Mouse (Mus musculus): ENCODE measurements at regions not wholly inside any gene's neighbourhood (a gene's known extent, or its start where the extent isn't known, plus 50 kb on each side); places are given as distances from the start of the nearest gene placed in this dataset.

GRCm38 (mm10) chr5:111789904-111790303 lies 56.2 kb downstream of the Gm26897 start:
- no peak for DNase-seq (ENCODE audit: low read depth, low spot score)

DNA sequence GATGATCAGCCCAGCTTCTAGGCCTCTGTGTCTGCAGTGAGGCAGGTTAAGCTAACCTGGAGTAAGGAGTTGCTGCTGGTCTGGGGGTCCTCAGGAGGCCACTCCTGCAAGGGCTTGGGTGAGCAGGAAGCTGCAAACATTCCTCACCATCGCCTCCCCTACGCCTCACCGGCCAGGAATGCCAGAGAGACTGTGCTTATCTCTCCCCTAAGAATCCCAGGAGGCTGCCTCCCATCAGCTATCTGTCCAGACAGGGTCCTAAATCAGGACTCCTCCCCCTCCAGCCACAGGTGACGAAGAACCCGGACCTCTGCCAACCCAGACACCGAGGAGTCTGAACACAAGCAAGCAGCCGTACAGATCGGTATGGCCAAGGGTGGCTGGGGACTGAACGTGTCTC lies 56.8 kb downstream of the Gm26897 start:
- DNase-seq (ENCODE audit: low read depth, low spot score): no peak

- no peak for DNase-seq (ENCODE audit: low read depth, low spot score)
These were observed 57.4 kb downstream of the Gm26897 start for GRCm38 (mm10) chr5:111791089-111791561.

- DNase-seq (ENCODE audit: low read depth, low spot score): no peak
These were observed 59.0 kb downstream of the Gm26897 start for GRCm38 (mm10) chr5:111792746-111793145.

DNA sequence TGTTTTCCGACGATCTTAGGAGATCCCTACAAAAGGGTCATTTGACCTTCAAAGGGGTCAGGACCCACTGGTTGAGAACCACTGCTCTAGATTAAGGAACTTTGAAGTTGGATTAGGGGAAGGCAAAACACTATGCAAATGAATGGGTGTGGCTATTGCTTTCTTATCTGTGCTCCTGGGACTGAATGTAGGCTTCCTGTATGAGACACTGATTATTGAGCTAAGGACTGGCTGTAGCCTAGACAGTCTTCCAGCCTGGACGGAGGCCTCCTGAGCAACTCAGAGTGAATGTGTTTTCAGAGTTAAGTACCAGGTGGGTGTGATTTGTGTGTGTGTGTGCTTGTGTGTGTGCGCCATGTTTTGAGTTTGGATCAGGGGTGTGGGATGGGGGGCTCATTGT lies 59.5 kb downstream of the Gm26897 start:
- DNase-seq (ENCODE audit: low read depth, low spot score): no peak

DNA sequence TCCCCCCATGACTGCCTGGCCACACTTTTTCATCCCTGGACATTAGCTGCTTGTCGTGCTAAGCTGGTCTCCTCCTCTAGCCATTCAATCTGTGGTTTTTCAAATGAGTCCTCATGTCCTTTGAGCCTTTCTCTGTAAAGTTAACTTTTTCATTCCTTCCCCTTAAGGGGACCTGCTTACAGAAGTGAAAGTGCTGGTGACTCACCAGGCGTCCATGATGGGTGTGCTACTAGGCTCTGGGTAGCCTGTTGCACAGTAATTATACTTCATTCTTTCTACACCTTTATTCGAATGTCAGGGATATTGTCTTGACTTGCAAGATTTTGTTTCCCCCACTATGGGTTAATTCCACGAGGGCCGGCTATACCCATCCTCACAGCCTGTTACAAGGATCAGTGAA lies 63.2 kb downstream of the Gm26897 start:
- DNase-seq (ENCODE audit: low read depth, low spot score): no peak

DNA sequence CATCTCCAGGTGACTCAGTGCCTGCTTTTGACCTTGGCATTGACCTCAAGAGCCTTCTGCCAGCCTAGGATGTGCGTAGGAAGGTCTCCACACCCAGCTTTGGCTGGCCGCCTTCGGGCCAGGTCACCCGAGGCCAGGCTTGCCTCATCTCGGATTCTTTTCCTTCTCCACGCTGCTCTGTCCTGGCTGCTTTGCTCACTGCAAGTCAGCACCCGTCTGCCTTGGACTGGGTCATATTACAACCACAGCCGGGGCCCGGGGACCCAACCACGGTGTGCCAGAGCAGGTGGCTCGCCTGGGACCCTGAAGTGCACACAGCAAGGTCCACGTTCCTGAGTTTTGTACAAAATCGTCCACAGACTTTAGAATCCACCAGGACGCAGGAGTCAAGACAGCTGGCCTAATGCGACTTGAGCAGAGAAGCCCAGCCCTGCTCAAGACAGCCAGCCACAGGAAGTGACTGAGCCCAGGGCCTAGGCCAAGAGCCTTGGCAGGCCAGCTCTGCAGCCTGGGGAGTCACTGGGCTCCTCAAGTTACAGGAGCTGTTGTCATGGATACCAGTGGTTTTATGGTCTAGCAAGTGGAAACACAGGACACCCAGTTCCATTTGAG lies 66.1 kb downstream of the Gm26897 start:
- DNase-seq (ENCODE audit: low read depth, low spot score): peak; percentile 90

- no peak for DNase-seq (ENCODE audit: low read depth, low spot score)
These were observed 66.8 kb downstream of the Gm26897 start for GRCm38 (mm10) chr5:111800511-111800910.

DNA sequence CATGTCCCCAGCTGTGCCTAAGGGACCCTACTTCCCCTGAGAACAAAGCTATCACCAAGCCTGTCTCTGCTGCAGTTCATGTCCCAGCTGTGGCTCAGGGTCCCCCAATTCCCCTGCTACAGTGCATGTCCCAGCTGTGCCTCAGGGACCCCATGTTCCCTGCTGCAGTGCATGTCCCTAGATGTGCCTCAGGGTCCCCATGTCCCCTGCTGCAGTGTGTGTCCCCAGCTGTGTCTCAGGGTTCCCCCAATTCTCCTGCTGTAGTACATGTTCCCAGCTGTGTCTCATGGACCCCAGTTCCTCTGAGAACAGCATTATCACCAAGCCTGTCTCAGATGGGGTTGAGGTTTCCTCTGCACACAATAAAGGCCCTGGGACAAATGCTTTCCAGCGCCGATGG lies 67.3 kb downstream of the Gm26897 start:
- DNase-seq (ENCODE audit: low read depth, low spot score): no peak

DNA sequence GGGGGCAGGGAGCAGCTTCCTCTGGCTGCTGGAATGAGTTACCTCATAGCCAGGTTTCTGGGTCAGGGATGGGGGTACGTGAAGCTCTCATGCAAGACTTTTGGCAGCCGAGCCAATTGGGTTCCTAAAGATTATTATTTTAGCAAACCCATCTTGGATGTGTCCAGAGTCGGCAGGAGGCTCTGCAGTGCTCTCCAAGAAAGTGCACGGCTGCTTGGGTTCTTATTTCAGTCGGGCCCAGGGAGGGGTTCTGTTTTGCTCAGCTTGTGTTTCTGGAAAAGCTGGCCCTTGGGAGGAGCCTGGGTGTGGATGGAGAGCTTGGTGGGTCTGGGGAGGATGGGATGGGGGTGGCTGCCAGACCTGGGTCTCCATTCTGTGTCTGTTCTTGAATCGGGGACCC lies 70.8 kb downstream of the Gm26897 start:
- no peak for DNase-seq (ENCODE audit: low read depth, low spot score)

GRCm38 (mm10) chr5:111805150-111805549 lies 71.4 kb downstream of the Gm26897 start:
- no peak for DNase-seq (ENCODE audit: low read depth, low spot score)

DNA sequence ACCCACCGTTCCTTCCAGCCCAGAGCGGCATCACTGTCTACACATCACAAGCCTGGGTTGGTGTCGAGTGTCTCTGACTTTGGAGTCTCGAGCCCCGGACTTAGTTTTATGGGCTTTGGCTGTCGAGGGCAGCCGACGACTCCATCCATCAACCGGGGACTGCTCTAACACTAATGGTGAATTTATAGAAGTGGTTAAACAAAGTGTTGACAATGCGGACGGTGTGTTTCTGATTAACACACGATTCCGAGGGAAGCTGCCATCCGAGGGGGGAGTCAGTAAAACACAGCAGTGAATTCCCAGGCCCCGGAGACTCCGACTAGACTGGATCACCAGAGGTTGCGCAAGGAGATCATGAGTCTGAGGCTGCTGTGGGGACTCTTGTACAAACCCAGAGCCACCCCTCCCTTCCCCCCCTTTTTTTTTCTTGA lies 72.1 kb downstream of the Gm26897 start:
- DNase-seq (ENCODE audit: low read depth, low spot score): peak; percentile 87

DNA sequence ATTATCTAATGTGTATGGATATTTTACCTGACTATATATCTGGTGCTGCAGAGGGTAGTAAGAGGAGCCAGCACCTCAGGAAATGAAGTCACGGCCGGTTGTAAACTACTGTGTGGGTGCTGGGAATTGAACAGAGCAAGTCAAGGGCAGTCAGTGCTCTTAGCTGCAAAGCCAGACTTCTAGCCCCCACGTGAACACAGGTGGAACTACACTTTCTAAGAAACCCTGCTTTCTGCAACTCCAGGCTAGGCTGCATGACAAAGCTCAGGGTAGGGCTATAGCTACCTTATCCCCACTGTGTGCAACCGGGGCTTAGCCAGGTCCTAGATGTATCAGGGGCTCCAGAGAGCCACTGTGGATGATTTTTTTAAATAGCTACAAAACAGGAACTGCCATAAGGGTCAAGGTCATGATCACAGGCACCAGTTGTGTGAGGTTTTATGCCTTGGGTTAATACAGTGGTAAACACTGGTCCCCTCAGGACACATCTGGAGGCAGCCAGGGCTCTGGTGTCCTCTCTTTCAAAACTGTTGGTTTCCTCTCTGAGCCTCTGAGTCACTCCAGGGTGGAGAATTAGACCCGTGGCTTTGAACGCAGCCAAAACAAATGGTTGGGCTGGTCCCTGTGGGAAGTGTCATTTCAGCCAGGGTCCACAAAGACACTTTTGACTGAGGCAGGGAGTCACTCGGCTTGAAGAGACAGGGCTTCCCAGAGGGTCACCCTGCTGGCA lies 76.5 kb downstream of the Gm26897 start:
- peak; percentile 29 for DNase-seq (ENCODE audit: low read depth, low spot score)

- no peak for DNase-seq (ENCODE audit: low read depth, low spot score)
These were observed 78.9 kb downstream of the Gm26897 start for GRCm38 (mm10) chr5:111812581-111812980.

DNA sequence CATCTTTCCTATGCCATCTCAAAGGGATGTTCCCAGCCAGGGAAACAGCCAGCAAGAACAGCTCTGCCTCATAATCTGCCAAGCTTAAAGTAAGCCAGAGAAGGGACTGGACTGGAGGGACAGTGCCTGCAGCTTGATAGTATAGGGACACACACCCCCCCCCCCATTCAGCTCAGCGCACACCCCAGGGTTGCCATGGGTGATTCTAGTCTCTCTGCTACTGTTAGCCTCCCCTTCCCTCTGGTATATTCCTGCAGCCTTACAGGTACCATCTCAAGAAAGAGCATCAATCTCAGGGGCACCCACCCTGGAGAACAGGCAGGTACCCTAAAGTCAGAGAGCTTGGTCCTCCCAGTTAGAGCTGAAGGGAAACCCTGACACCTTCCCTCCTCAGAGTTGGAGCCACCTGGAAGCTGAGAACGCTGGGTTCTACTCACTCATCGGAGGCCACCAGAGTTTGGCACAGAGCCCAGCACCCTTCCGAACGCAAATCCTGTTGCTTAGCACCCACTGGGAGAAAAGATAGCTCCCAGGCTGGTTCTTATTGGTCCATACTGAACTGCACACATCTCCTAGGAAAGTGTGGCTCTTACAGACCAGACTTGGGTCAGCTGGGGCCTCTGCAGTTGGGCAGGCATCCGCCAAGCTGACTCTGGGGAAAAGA lies 79.5 kb downstream of the Gm26897 start:
- no peak for DNase-seq (ENCODE audit: low read depth, low spot score)

DNA sequence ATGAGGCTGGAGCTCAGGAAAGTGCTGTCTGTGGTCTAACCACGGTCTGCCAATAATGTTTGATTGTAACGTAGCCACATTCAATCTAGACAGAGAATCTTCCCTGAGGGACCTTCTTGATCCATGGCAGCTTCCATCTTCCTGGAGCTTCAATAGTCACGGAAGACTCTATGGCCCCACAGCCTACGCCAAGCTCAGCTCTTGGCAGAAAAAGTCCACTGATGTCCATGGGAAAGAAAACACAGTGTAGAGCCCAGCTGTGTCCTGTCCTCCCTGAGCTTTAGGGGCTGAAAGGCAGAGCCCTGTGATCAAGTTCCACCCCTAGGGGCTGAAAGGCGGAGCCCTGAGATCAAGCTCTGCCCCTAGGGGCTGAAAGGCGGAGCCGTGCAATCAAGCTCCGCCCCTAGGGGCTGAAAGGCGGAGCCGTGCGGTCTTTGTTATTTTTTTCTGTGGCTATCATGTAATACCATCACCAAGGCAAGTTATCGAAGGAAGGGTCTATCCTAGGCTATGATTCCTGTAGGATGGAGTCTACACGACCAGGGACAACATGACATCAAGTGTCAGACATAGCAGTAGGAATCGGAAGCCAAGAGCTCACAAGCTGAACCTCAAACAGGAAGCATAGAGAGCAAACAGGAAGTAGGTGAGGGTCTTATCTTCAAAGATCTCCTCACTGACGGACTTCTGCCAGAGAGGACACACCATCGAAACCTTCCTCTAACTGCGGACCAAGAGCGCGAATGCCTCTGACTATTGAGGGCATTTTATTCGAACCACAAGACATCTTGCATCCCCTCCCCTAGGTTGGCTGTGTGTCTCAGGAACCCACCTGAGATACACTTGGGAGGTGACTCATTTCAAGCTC lies 81.4 kb downstream of the Gm26897 start:
- no peak for DNase-seq (ENCODE audit: low read depth, low spot score)

GRCm38 (mm10) chr5:111820963-111821362 lies 87.2 kb downstream of the Gm26897 start:
- DNase-seq (ENCODE audit: low read depth, low spot score): no peak

GRCm38 (mm10) chr5:111822882-111823281 lies 89.2 kb downstream of the Gm26897 start:
- no peak for DNase-seq (ENCODE audit: low read depth, low spot score)

- DNase-seq (ENCODE audit: low read depth, low spot score): no peak
These were observed 89.7 kb downstream of the Gm26897 start for GRCm38 (mm10) chr5:111823420-111823819.

GRCm38 (mm10) chr5:111823842-111824241 lies 90.1 kb downstream of the Gm26897 start:
- DNase-seq (ENCODE audit: low read depth, low spot score): no peak

DNA sequence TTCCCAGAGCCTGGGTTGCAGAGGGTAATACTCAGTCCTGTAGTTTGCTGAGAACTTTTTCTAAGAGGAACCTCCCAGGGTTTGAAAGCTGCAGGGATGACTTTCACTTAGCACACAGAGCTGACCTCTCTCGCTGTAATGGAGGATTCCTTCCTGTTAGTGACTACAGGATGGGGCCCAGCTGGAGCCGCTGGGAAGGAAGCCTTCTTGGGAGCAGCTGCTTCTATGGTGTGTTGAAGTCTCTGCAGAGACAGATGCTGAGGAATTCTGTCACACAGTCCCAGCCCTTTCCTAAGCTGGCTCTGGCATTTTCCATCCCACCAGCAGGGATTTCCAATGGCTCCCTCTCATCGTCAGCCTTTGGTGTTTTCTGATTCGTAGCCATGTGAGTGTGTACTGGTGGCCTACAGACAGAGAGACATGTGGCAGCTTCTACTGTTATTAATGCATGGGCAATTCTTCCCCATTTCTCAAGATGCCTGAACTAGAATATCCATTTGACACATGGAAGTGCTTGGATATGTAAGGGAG lies 90.9 kb downstream of the Gm26897 start:
- DNase-seq (ENCODE audit: low read depth, low spot score): no peak

GRCm38 (mm10) chr5:111829891-111830290 lies 96.2 kb downstream of the Gm26897 start:
- no peak for DNase-seq (ENCODE audit: low read depth, low spot score)
